Mouse (Mus musculus) myocyte (in vitro differentiated cells): ENCODE results near the gene Ttll12.

ENCODE experiments used
- CEBPB ChIP-seq: IDR thresholded peaks from 2 replicates; pipeline ENCODE4 v1.6.1; 2011; ENCODE audit warnings: mild to moderate bottlenecking, moderate library complexity; ENCODE audit not compliant: poor library complexity, insufficient read depth, severe bottlenecking
- POLR2A ChIP-seq: IDR thresholded peaks from one replicate; pipeline ENCODE4 v1.6.1; 2011; ENCODE audit warnings: low read depth, mild to moderate bottlenecking, control low read depth, moderate library complexity; ENCODE audit not compliant: insufficient read length
- POLR2AphosphoS2 ChIP-seq: IDR thresholded peaks from one replicate; pipeline ENCODE4 v1.6.1; 2011; ENCODE audit warnings: low read depth, control low read depth; ENCODE audit not compliant: insufficient read length
- TCF3 ChIP-seq: IDR thresholded peaks from one replicate; pipeline ENCODE4 v1.6.1; 2011; ENCODE audit warnings: low read depth, control low read depth; ENCODE audit not compliant: insufficient read length

GRCm38 (mm10) chr15:83583419-83584156 lies 11.4 kb downstream of the Ttll12 start:
- TF ChIP-seq TCF3 (no peak), POLR2AphosphoS2 (no peak), CEBPB (no peak), POLR2A (no peak)
